Mouse (Mus musculus): ENCODE measurements at regions not wholly inside any gene's neighbourhood (a gene's known extent, or its start where the extent isn't known, plus 50 kb on each side); places are given as distances from the start of the nearest gene placed in this dataset.

DNA sequence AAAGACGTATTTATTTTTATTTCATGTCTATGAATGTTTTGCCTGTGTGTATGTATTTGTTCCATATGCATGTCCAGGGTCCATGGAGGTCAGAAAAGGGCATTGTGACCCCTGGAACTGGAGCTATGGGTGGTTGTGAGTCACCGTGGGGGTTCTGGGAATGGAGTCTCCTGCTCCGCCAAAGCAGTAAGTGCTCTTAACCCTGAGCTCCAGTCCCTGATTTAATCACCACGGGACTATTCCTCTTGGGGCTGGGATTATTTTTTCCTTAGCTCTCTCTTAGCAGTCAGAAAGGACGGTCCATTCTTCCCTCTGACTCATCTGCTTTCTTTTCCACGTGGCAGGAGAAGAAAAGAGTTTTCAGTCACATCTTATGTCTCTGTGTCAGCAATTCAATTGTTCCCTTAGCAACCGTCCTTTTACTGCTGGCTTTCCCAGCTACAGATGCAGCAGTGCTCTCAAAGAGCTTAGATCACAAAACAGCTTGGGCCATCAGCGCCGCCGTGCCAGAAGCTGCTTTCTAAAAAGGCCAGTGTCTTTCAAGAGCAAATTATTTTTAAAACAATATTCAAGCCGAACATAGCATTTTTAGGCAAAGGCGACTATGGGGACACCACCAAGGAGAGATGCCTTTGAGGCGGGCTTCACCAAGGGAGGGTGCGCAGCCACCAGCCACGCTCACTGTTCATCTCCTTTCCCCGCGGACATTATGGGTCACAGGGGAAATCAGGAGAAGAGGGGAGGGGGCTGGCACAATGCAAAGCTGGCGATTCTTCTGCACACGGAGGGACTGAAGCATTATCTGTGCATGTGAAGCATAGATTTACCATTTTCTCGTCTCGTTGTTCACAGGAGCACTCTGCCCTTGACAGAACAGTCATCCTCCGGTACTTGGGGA lies 110.8 kb downstream of the Map3k7 start:
- no peak for DNase-seq

DNA sequence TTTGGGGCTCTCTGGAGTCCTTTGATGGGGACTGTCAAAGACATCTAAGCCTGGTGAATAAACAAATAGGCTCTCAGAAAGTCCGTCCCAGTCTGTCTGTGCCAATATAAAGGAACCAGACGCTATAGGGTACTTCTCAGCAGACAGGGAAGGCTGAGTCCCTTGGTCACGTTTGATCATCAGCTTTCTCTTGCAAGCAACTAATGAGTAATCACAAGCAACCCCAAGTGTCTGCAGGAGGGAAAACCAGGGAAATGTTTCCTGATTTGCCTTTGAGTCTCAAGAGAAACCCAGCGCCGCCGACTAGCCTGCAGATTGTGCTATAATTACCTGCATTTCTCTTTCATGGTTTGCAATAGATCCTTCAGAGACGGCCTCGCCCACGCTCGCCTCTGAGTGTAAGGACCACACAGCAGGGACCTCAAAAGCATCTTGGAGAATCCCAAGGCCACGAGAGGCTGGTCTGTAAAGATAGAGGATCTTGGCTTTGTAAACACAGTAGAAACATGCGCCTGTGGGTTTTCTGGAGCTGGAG lies 112.6 kb downstream of the Map3k7 start:
- DNase-seq: no peak

DNA sequence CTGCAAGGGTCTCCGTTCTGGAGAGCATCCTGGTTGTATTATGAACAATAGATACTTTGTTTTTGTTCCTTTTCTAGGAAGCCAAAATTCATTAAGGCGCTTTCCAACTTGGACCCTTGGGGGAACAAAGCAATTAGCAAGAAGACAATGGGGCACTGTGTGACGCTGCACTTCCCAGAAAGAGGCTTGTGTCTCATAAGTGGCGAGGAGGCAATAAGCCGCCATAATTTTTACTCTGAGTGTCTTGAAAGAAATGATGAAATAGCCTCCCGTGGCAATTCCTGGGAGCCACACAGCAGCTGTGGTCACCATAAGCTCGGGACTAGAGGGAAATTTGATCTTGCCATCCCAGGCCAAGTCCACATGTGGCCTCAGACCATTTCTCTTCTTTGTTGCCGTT lies 119.6 kb downstream of the Map3k7 start:
- no peak for DNase-seq

DNA sequence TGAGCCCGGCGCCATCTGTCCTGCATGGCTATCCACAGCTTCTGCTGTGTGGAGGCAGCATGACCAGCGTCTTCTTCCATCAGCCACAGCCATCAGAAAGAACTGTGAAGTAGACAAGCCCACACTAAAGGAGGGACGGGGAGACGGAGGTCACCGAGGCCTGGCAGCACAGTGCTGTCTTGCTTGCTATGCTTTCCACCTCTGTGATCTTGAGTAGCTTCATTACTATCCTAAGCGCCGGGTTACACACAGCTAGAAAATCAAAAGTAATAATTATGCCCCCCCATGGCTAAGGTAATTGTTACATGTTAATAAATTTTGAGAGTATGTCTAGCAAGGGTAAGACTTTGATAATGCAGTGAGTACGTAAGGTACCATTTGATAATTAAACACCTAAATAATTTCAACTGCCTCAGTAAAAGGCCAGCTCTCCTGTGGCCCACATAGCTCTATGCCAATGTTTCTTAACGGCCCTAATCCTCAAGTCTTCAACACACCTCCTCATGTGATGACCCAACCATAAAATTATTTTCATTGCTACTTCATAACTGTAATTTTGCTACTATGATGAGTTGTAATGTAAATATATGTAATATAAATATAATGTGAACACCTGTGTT lies 120.5 kb downstream of the Map3k7 start:
- no peak for DNase-seq

DNA sequence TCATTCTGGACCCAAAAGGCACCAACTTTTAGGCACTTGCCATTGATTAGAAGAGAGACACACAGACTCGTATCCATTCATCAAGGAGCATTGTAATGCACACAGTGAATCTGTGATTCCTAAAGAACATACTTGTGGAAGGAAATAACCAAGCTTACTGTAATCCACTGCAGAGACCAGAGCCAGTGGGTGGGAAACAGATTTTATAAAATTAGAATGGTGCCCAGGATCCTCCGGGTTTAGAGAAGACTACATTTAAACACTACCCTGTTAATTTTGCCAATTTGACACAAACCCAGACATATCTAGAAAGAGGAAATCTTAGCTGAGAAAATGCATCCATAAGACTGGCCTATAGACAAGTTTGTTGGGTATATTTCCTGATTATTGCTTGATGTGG lies 121.1 kb downstream of the Map3k7 start:
- DNase-seq: no peak

DNA sequence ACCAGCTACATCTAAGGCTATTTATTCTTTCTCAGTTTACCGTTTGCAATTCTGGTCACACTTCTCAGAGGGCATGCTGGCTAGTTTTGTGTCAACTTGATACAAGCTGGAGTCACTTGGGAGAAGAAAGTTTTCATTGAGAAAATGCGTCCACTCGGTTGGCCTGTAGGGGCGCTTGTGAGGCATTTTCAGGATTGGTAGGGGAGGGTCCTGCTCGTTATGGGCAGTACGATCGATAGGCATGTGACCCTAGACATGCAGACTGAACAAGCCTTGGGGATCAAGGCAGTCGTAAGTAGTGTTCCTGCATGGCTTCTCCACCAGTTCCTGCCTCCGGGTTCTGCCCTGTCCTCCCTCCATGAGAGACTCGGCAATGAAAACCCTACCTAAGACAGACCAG lies 127.2 kb downstream of the Map3k7 start:
- DNase-seq: no peak

DNA sequence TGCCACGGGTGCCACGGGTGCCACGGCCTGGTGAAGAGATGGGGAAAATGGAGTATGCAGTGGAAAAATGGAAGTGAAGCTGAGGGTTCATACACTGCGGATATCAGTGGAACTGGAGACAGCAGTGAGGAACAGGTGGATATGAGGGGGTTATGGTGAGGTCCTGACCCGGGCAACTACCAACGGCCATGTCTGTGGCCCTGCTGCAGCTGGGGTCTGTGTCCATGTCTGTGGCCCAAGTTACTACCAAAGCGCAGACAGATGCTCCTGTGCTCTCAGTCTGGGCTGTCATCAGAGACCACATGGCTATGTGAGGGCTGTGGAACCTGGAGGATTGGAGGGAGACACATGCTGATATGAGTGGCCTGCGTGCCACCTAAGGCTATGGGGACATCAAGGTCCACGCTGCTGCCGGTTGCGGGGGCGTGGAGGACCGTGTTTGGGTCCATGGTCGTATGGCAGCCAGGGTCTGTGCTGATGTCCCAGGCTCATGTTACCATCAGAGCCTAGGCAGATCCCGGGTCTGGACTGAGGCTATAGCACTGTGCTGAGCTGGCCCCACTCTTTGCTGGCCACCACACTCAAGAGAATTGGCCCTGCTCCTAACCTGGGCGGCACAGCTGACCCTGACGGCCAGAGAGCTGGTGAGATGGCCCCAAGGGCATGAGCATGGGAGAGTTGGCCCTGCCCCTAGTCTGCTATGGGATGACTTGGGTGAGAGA lies 128.6 kb downstream of the Map3k7 start:
- no peak for DNase-seq

DNA sequence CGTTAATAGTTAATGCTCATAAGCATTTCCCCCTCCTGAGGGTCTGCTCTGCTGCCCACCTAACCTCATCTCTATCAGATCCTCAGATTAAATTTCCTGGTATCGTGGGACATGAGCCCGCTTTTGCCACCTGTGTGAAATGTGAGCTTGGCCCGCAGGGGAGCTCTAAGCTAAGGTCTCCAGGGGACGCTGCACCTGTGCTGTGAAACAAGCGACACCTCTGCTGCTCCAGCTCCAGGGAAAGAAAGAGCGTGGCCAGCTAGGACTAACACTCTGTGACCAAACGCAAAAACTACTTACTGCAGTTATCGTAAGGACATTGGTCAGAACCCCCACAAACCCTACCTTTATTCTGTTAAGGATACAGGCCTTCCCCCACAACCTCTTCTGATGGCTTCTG lies 134.3 kb downstream of the Map3k7 start:
- no peak for DNase-seq

DNA sequence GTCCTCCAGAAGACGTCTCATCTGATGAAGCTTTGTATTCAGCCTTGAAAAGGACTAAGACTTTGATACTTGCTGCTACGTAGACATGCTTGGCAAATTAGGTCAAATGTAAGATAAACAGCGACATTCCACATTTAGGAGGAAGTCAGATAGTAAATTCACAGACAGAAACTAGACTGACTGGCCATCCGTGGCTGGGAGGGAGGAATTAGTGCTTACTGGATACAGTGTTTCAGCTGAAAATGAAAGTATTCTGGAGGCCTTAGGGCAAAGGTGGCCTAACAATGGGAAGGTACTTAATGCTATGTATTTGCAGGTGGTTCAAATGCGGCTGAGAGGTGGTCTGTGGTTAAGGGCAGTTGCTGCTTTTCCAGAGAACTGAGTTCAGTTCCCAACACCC lies 137.1 kb downstream of the Map3k7 start:
- DNase-seq: no peak

DNA sequence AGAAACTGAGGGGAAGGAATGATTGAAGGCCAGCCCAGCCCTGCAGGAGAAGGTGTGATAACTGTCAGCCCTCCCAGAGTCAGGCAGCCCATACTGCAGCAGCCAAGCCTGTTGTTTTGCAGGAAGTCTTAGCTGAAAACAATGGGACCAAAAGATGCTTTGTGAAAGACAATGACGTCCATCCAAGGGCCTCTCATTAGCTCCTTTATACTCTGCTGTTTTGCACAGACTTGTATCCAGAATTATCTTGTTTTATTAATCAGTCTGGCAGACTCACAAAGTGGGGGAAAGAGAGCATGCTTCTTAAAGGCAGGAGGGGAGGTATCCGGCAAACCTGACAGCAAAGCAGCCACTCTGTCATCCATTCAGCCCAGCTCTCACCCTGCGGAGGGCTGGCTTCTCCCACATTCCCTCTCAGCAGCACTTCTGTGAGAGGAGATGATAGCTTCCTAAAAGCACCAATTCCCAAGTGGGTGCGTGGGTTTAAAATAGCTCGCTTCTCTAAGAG lies 131.9 kb upstream of the Bach2 start:
- DNase-seq: no peak

DNA sequence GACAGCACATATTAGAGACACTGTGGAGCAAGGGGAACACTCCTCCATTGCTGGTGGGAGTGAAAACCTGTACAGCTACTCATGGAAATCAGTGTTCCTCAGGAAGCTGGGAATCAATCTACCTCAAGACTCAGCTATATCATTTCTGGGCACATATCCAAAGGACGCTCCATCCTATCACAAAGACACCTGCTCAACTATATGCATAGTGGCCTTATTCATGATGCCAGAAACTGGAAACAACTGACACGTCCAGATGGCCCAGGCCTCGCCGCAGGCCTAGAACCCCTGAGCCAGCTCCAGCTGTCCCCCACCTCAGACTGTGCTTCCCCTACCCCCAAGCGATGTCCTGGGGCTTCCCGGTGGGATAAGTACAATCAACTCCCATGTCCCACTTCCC lies 116.3 kb upstream of the Bach2 start:
- no peak for DNase-seq

DNA sequence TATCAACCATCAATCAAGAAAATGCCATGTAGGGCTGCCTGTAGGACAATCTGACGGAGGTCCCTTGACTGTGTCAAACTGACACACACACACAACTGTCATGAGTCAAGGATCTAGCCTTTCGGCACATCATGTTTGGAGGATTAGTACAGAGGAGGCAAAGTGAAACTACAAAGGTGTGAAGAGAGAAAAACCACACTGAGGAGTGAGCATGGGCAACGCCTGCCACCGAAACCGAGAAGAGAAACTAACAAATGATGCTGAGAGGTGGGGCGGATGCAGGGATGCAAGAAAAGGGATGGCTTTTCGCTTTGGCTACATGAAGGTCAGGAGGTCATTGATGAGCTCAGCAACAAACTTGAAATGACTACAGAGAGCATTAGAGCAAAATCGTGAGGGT lies 111.8 kb upstream of the Bach2 start:
- DNase-seq: no peak

DNA sequence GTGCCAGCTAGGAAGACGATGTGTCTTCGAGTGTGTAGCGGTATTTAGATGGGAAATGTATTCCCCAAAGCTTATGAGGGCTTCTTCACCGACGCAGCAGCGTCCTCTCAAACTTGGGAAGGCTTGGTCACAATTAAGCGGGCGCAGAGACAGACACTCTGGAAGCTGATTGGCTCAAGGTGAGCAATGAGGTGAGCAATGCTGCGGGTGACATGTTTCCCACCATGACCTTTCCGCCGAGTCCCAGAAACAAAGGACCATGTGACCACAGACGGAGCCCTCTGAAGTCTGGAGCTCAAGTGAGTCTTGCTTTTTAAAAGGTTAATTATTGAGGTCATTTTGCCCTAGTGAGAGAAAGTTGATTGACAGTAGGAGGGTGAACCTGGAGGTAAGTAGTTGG lies 108.0 kb upstream of the Bach2 start:
- DNase-seq: no peak

DNA sequence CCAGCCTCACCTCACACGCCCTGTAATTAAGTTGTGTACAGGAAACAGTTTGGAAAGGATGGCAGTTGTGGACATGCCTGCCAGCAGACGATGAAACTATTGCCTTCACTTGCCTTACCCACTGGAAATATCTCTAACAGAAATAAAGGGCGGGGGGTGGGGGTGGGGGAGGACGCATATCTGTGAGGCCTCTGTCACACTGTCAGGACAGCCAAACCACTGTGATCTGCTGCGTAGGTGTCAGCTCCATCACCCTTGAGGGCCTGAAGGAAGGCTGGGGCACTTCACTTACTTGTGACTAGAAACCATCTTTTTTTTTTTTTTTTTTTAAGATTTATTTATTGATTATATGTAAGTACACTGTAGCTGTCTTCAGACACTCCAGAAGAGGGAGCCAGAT lies 106.8 kb upstream of the Bach2 start:
- no peak for DNase-seq

DNA sequence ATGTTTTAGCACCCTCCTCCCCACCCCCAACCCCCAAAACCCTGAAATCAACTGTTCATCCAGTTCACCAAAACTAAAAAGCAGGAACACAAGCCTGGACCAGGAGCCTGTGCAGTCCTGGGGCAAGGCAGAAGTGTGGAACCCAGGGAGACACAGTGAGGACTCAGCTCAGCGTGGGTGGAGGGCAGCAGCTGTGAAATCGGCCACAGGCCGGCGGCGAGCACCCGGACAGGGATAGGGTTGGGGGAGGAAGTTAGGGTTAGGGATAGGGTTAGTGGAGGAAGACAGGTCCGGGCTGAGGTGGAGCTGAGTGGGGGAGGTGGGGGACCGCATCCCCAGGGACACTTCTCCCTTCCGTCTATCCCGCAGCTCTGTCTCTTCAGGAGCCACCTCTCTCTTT lies 102.5 kb upstream of the Bach2 start:
- no peak for DNase-seq

DNA sequence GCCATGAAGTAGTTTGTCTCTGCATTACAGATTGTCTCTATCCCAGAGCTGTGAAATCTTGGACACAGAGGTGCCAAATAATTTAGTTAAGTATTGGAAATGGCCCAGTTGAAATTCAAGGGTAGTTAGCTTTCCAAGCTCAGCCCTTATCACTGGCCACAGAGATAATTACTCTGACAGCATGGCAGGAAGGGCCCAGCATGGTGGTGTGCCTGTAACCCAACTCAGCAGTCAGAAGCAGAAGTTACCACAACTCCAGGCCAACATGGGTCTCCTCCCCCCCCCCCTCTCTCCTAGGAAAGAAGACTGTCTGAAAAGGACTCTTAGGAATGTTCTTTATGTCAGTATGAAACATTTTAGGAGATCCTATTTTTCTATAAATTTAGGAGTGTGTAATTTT lies 101.4 kb upstream of the Bach2 start:
- DNase-seq: no peak

DNA sequence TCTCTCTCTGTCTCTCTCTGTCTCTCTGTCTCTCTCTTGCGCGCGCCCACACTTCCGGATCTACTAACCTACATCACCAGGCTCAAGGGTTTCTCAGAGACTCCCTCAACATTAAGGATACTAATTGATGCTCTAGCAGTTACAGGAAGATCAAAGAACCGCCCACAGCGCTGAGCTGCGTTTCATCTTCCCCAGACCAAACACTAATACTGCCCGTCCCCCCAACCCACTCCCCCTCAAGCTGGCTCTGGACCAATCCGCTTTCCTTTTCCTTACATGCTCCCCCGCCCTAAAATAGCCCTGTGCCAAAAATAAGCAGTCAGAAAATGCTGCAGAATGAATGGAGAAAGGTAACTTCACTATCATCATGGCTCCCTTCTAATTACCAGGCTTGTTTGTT lies 100.6 kb upstream of the Bach2 start:
- DNase-seq: no peak

DNA sequence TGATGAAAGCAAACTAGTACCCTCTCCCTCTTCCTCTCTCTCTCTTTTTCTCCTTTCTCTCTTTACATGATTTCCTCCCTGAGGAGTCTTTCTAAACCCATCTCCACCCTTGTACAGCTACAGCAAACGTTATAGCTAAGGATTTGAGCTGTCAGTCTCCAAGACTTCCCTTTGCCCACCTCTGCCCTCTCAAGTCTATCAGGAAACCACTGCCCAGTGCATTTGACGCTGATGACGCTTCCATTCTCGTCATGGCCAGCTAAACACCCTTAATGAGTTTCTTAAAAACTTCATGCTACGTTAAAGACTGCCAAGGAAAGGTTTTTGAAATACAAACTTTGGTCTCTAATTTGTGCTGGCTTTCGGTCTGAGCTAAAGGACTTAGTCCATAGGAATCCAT lies 99.0 kb upstream of the Bach2 start:
- DNase-seq: no peak

DNA sequence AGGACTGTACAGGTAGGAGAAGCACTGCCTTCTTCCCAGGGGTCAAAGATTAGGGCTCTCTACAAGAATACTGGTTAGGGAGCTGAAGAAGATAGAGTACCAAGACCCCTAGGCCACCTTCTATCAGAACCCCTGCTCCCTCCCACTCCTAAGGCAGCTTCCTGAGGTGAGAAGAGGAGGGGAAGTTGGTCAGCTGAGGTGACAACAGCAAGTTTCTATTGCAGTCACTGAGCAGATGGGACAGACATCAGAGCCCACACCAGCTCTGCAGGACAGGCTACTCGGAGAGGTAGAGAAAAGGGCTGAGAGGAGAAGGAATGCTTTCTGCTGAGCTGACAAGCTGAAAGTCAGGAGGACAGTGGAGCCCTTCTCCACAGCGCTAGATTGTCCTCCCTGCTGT lies 98.5 kb upstream of the Bach2 start:
- no peak for DNase-seq

DNA sequence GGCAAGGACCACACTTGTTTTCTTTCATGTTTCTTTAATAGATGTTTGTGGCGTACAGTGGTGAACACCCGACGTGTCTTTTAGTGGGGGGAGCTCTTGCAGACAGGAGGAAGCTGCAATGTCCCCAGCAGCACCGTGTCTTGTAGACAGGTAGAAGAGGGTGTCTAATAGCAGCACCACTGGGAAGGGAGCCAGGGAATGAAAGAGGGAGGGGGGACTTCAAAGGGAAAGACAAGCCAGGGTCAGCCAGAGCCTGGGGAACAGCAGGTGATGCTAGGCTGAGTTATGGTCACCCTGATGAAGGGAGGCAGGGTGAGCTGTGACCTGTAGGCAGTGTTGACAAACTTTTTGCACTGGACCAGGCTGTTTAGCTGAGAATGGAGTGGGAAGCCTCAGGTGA lies 96.4 kb upstream of the Bach2 start:
- no peak for DNase-seq

DNA sequence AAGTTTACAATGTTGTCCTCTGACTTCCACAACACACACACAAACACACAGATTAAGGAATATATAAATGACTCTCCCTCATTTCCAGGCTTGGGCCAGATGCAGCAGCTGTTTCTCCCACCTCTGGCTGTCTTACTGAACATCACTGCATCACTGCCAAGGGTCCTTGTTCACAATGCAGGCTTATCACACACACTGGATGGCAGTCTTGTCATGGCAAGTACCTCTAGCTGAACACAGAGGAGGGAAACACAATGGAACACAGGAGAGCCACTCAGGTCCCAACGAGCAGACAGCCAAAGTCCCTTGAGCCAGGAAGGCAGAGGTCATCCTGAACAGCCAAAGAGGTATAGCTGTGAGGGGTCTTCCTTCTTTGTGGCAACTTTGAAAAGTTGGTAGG lies 91.5 kb upstream of the Bach2 start:
- no peak for DNase-seq

DNA sequence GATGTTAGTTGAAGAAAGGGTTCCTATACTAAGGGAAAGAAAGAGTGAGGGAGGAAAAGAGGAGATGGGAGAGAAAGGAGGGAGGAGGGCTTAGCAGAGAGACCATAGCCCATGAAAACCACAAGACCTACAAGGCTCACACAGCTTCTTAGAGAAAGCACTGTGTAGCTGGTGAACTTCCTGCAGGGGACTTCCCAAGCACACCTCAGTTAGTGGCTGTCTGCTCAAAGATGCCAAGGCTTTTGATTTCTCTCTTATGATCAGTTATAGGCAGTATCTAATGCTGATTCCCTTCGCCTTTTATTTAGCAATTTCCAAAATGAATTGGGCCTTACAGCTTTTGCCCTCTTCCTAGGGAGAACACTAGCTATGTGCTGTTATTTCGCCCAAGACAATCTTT lies 90.0 kb upstream of the Bach2 start:
- DNase-seq: no peak

DNA sequence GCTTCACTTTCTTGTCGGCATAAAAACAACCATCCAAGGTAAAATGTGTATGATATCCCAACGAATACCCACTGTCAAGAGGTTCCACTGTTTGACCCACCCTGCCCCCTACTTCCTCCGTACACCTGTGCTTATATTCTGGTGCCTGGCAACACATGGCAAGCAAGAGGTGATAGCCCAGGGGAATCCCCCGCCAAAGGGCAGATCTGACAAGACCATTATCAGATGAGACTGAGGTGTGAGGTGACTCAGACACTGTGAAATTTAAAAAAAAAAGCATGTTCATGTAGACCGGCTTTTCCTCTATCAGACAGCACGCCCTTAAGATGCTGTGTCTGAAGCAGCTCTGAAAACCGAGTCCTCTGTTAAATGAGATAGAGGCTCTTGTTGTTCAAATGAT lies 89.4 kb upstream of the Bach2 start:
- no peak for DNase-seq
